Mouse (Mus musculus): ENCODE results near the gene Eif3c. TPM values are rescaled to one million over a fixed set of nuclear protein-coding genes. Genes with fewer than 3 reads are reported as not detected.

Gene Eif3c
- total and polyA plus RNA-seq, 3 experiments: 233 to 819 (median 404) TPM

DNA sequence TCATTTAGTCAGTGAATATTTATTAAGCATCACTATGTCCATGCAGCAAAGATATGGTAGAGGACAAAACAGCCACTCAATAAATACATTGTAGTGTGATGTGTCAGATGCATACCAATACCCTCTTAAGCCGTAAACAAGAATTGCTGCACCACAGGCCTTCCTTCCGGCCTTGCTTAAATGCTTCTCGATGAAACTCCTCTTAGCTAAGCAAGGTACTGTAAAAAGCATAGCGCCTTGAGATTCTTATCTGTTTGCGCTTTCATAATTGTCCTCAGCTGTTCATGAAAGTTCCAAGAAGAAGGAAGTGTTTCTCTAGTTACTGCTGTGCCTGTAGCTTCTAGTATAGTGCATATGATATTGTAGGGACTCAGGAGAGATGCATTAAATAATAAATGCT is 40.4 kb upstream of the Eif3c start:
- TF ChIP-seq CTCF (IDR thresholded peaks at IDR 0.05 in 2 of 3, conservative IDR thresholded peaks at IDR 0.05 in 1 of 3; ENCODE audit: control insufficient read depth in 1 of 3, insufficient read depth in 1 of 3, low read depth in 2 of 3, low read length in 3 of 3, poor library complexity in 1 of 3, severe bottlenecking in 1 of 3) (no peak), GATA1 (IDR thresholded peaks at IDR 0.05; ENCODE audit: low read depth, low read length) (peak; percentile 31; the same call in 1 of the 2 replicates)
- Histone ChIP-seq H3K27me3 (ENCODE audit: control insufficient read depth in 1 of 2, insufficient read depth in 2 of 2, low read length in 2 of 2) (no peaks in the 10 kb centered on the region), H3K9ac (ENCODE audit: control insufficient read depth, low read depth, low read length, poor library complexity, severe bottlenecking) (no peak overlapping the region), H3K27ac (ENCODE audit: control insufficient read depth, low read depth, low read length) (no peak overlapping the region), H3K9me3 (replicated peaks; ENCODE audit: insufficient read depth, low read length) (no peaks in the 10 kb centered on the region), H3K79me2 (ENCODE audit: control insufficient read depth, insufficient read depth, low read length, poor library complexity) (no peaks in the 10 kb centered on the region), H3K4me1 (ENCODE audit: control insufficient read depth in 1 of 2, insufficient read depth in 2 of 2, low read length in 2 of 2) (no peaks in the 10 kb centered on the region), H3K4me3 (ENCODE audit: control insufficient read depth in 1 of 2, insufficient read depth in 1 of 2, low read depth in 2 of 2, low read length in 2 of 2) (no peak overlapping the region), H3K36me3 (ENCODE audit: control insufficient read depth in 1 of 2, insufficient read depth in 2 of 2, low read length in 2 of 2) (no peaks in the 10 kb centered on the region)
- DNase-seq (ENCODE audit: low read depth, low spot score): peak; percentile 15

- TF ChIP-seq KAT2A (conservative IDR thresholded peaks at IDR 0.05; ENCODE audit: low read depth, low read length) (no peak), ZKSCAN1 (IDR thresholded peaks at IDR 0.05; ENCODE audit: low read depth, low read length) (no peak), GABPA (IDR thresholded peaks at IDR 0.05; ENCODE audit: low read depth, low read length) (no peak), UBTF (IDR thresholded peaks at IDR 0.05; ENCODE audit: borderline replicate concordance, insufficient read depth, low read depth, low read length) (no peak), CHD2 (IDR thresholded peaks at IDR 0.05; ENCODE audit: low read length) (no peak)
- H3K4me1 ChIP-seq (ENCODE audit: control insufficient read depth in 1 of 2, insufficient read depth in 2 of 2, low read length in 2 of 2): peaks cover 4 to 8% of the 10 kb centered on the region in 2 experiments
These were observed 36.4 kb upstream of the Eif3c start for GRCm38 (mm10) chr7:126602650-126603049.

GRCm38 (mm10) chr7:126601896-126602295 is 35.7 kb upstream of the Eif3c start:
- no peak overlapping the region for H3K4me3 ChIP-seq (ENCODE audit: control insufficient read depth in 1 of 2, insufficient read depth in 1 of 2, low read depth in 2 of 2, low read length in 2 of 2)
- H3K9ac ChIP-seq (ENCODE audit: control insufficient read depth, low read depth, low read length, poor library complexity, severe bottlenecking): no peak overlapping the region
- no peaks in the 10 kb centered on the region for H3K79me2 ChIP-seq (ENCODE audit: control insufficient read depth, insufficient read depth, low read length, poor library complexity)
- DNase-seq (ENCODE audit: low read depth, low spot score): no peak
- no peak overlapping the region for H3K27ac ChIP-seq (ENCODE audit: control insufficient read depth, low read depth, low read length)
- no peaks in the 10 kb centered on the region for H3K9me3 ChIP-seq (replicated peaks; ENCODE audit: insufficient read depth, low read length)
- peaks cover 0 to 7% of the 10 kb centered on the region in 2 experiments; a peak in 2 of 4 replicates for H3K36me3 ChIP-seq (ENCODE audit: control insufficient read depth in 1 of 2, insufficient read depth in 2 of 2, low read length in 2 of 2)
- H3K4me1 ChIP-seq (ENCODE audit: control insufficient read depth in 1 of 2, insufficient read depth in 2 of 2, low read length in 2 of 2): peaks cover 4 to 8% of the 10 kb centered on the region in 2 experiments
- H3K27me3 ChIP-seq (ENCODE audit: control insufficient read depth in 1 of 2, insufficient read depth in 2 of 2, low read length in 2 of 2): no peaks in the 10 kb centered on the region
- TF ChIP-seq USF2 (IDR thresholded peaks at IDR 0.05; ENCODE audit: borderline replicate concordance in 1 of 2, insufficient read depth in 1 of 2, low read depth in 1 of 2, low read length in 2 of 2) (no peak), TAL1 (IDR thresholded peaks at IDR 0.05; ENCODE audit: low read length) (no peak), MYC (IDR thresholded peaks at IDR 0.05; ENCODE audit: low read depth, low read length) (no peak)

More at GRCm38 (mm10) chr7:126602650-126603049, 36.4 kb upstream of the Eif3c start:
- Histone ChIP-seq H3K4me3 (ENCODE audit: control insufficient read depth in 1 of 2, insufficient read depth in 1 of 2, low read depth in 2 of 2, low read length in 2 of 2) (no peak overlapping the region), H3K27ac (ENCODE audit: control insufficient read depth, low read depth, low read length) (no peak overlapping the region), H3K27me3 (ENCODE audit: control insufficient read depth in 1 of 2, insufficient read depth in 2 of 2, low read length in 2 of 2) (no peaks in the 10 kb centered on the region), H3K9me3 (replicated peaks; ENCODE audit: insufficient read depth, low read length) (no peaks in the 10 kb centered on the region), H3K9ac (ENCODE audit: control insufficient read depth, low read depth, low read length, poor library complexity, severe bottlenecking) (no peak overlapping the region), H3K79me2 (ENCODE audit: control insufficient read depth, insufficient read depth, low read length, poor library complexity) (no peaks in the 10 kb centered on the region), H3K36me3 (ENCODE audit: control insufficient read depth in 1 of 2, insufficient read depth in 2 of 2, low read length in 2 of 2) (peaks cover 0 to 7% of the 10 kb centered on the region in 2 experiments; a peak in 2 of 4 replicates)
- DNase-seq (ENCODE audit: low read depth, low spot score): no peak

All from MEL (cell line).